Mouse (Mus musculus): Measurements from ENCODE around the gene Eprs. TPM values are rescaled to one million over a fixed set of nuclear protein-coding genes. Genes with fewer than 3 reads are reported as not detected.

Gene Eprs
- polyA plus RNA-seq, 1 experiment from 2014 or later: 174 TPM

MicroRNAs encoded within 50 kb of the gene (microRNA counts, 519-probe panel; counts per million panel counts)
- 2,178 counts per million, percentile 41 among the panel's probes with 10 or more counts for microRNA mmu-miR-194

Small RNAs within 50 kb of the gene (microRNA-seq; reads per million reads assigned to microRNA genes)
- gene Mir194-1 (1.4 reads per million), gene Mir215 (9.8 reads per million, percentile 25 among the genes with 10 or more reads in this experiment)

Other genes with a start within 250 kb of the Eprs start
- gene Rab3gap2, start 158.9 kb upstream of the Eprs start, polyA plus RNA-seq (2015; fragmentation: Nextera tagmentation; extraction: Ambion mirVana): 23.7 and 23.9 TPM in 2 replicates
- 25.2 and 27.6 TPM in 2 replicates for gene Iars2, start 33.6 kb upstream of the Eprs start, polyA plus RNA-seq (2015; fragmentation: Nextera tagmentation; extraction: Ambion mirVana)
- 21.3 and 23.3 TPM in 2 replicates for gene Bpnt1, start 30.9 kb upstream of the Eprs start, polyA plus RNA-seq (2015; fragmentation: Nextera tagmentation; extraction: Ambion mirVana)
- 0.22 and 0.45 TPM in 2 replicates for gene Slc30a10, start 91.8 kb downstream of the Eprs start, polyA plus RNA-seq (2015; fragmentation: Nextera tagmentation; extraction: Ambion mirVana)

Measured in limb, embryonic 15.5 days (tissue).